Comparison of ENCODE assay signal across 15 mouse cellular contexts in genomic region chr8:22141836-22142385, GRCm38 (mm10). TPM values are rescaled to one million over a fixed set of nuclear protein-coding genes. Genes with fewer than 3 reads are reported as not detected.
"Had no signal": no experiment of that assay in that cellular context is flagged by ENCODE, and none has a peak within 500 bp of the region (broad histone marks: within the 10 kb centered on the region; RNA-seq: fewer than 3 reads in every experiment).

No protein-coding gene starts in this region.

- H3K27ac ChIP-seq: left cerebral cortex, adult 2 months; limb, embryonic 10.5 days; liver, embryonic 15.5 days; macrophage; midbrain, embryonic 15.5 days; neural tube, embryonic 12.5 days had no signal

- ATAC-seq: midbrain, embryonic 15.5 days had no signal

- H3K4me3 ChIP-seq: left cerebral cortex, adult 2 months; limb, embryonic 10.5 days; liver, embryonic 15.5 days; megakaryocyte, embryonic 14.5 days; midbrain, embryonic 15.5 days; neural tube, embryonic 12.5 days had no signal

- DNase-seq: kidney, postnatal 25 days; lung, embryonic 14.5 days; lung, postnatal 10 days; thymus, adult 18-20 months; thymus, postnatal 14 days had no signal

RNA-seq across cellular contexts. Expression of gene Nek5, which starts 17.1 kb away (rescaled TPM):
- total RNA-seq: left cerebral cortex, adult 2 months; monocyte, adult 5-6 weeks had no signal
- polyA plus RNA-seq: limb, embryonic 10.5 days; liver, embryonic 11.5 days; macrophage; neural tube, embryonic 12.5 days; small intestine, adult 2 months had no signal
